Mouse (Mus musculus) heart, adult 11 months (tissue): ENCODE results near the gene Elfn1.
A peak's percentile ranks its signal among the peaks of the same experiment; 100 is the strongest.

ENCODE experiments used
- DNase-seq: peaks from one replicate; pipeline ENCODE4 v3.0.0; 2022

Elfn1 gene

DNA sequence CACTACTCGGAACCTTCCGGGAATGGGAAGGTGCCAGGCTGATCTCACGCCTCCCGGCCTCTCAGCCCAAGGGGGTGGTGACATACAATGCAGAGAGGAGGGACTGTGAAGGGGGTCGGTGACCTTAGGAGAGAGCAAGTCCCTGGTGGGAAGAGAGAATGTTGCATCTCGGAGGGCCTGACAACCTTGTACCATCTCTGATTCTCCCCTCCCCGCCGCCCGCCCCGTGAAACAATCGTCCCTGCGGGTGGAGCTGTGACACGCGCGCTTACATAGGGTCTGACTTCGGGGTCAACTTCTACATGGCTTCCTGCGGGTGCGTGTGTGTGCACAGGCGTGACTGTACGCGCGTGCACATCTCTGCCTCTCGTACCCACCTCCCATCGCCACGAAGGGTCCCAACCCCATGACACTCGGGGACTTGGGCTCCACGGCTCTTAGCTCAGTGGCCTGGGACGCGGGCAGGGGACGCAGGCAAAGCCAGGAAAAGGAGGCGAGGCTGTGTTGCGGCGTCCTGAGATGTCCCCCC is at the start of gene Elfn1:
TSS of gene Elfn1 (plus strand) at position 230 of the 529 bp plus-strand sequence.
- peak; percentile 88 for DNase-seq

DNA sequence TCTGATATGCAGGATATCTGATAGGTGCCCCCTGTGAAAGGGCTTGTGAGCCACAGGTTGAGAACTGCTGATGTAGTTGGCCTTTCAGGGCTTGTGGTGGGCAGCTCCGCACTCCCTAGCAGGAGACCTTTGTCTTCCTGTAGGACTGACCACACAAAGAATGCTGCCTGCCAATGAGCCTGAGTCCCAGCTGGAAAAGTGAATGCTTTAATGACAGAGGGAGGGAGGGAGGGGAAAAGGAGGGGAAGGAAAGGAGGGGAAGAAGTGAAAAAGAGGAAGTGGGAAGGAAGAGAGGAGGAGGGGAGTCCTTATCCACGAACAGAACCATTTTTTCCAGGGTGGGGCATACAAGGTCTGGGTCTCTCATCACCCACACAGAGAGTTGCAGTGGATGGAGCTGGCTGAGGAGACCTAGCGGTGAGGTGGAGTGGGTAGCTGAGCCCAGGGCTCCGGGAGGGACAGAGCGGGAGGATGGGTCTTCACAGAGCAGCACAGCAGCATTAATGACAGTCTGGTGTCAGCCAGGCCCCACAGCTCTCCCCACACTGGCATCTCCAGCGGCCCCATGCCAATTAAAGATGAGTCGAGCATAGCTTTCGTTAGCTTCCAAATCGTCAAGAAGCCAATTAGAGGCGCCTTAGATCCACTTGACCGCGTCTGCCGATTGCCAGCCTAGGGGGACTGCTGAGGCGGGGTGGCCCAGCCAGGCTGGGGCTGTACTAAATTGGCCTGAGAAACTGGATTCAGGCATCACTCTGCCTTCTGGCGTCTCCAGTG is 47.2 kb upstream of the Elfn1 start:
- no peak for DNase-seq

DNA sequence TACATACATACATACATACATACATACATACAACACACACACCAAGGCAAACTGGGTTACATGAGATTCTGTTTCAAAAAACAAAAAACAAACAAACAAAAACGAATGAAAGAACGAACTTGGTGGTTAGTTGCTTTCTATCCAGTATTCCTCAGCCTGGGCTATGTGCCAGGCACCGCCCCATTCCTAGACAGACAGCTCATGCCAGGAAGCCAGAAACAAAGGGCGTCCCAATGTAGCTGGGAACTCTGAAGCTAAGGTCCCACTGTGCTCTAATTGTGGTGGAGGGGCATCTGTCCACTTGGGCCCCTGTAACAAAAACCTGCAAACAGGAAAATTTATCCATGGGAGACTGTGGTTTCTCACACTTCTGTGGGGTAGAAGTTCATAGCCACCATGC is 45.0 kb upstream of the Elfn1 start:
- DNase-seq = peak; percentile 92

DNA sequence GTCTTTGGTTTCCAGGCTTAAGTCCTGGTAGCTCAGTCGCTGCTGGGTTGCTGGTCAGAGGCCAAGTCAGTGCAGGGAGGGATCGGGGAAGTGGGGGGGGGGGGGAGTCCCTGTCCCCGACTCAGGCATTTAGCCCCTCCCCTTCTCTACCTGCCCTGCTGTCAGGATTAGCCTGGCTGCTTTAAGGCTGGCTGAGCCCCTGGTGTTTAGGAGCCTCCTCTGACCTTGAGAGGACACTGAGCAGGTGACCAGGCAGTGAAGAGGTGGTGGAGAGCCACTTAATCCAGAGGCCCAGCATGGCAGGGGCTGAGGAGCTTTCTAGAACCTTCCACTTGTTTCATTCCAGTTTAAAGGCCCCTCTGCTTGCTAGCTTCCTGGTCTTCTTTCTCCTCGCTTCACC is 36.9 kb upstream of the Elfn1 start:
- DNase-seq = no peak

DNA sequence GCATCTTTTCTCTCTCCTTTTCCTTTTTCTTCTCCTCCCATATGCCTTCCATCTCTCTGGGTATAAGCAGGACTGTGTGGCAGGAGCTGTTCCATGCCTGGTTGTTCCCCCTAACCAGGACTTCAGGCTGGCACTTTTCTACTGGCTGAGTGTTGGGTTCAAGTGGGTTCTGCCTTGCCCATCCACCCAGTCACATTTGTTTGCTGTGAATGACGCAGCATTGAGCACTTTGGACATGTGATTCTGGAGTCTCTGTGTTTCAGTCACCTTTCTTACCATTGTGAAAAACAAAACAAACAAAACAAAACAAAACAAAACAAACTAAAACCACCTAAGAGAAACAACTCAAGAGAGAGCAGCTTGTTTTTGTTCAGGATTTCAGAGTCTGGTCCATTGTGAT is 36.2 kb upstream of the Elfn1 start:
- no peak for DNase-seq

DNA sequence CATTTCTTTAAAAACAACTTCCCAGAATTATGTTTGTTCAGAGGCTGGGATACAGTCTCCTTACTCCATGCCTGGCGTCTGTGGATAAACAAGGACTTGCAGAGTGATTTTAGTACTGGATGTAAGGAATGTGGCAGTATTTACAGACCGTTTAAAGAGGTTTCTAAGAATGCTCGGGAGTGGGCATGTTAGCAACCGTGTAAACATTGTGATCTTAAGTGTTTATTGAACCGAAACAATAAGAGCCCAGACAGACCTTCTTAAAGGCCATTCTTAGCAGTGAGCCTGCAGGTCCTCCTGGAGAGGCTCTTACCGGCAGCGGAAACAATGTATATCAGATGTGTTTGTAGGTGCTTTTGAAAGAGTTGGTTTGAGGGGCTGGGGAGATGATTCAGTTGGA is 30.2 kb upstream of the Elfn1 start:
- DNase-seq = no peak

DNA sequence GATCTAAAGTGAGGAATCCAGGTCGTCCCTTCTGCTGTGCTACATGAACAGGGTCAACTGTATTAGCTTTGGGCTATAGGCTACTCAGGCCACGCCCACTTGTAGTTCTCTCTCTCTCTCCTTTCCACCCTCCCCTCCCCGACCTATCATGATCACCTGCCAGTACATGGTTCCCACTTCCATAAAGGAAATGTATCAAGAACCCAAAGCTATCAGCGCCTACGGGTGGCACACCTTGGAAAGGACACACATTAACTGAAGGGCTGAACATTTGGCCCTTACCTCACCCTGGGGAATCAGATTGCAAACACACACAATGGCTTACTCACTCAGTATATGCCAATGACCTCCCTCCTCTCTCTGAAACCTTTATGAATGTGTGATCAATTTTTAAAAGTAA is 28.0 kb upstream of the Elfn1 start:
- DNase-seq = no peak

DNA sequence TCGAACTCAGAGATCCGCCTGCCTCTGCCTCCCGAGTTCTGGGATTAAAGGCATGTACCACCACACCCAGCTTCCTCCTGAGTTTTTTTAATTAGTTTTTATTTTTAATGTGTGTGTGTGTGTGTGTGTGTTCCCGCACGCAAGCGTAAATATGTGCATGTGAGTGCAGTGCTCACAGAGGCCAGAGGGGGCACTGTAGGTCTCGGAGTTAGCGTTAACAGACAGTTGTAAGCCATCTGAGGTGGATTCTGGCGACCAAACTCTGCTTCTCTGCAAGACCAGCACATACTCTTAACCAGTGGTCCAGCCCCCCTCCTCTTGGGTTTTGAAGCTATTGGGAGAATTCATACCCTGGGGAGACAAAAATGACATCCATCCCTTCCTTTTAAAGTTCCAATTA is 26.6 kb upstream of the Elfn1 start:
- no peak for DNase-seq

DNA sequence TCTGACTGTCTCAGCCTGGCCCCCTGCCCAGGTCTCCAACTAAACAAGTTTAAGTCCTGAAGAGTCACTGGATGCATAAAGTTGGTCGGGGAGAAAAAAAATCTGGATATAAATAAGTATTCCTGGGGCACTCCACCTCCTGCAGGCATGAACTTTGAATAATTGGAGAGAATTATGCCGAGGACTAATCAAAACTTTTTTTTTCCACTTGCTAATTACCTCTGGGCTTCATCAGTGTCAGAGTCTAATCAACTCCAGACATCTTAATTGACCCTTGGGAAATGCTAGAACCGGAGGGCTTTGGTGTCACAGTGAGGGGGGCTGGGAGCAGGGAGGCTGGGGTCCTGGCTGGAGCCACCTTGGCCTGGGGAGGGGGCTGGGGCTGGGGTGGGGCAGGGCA is 19.1 kb upstream of the Elfn1 start:
- no peak for DNase-seq

DNA sequence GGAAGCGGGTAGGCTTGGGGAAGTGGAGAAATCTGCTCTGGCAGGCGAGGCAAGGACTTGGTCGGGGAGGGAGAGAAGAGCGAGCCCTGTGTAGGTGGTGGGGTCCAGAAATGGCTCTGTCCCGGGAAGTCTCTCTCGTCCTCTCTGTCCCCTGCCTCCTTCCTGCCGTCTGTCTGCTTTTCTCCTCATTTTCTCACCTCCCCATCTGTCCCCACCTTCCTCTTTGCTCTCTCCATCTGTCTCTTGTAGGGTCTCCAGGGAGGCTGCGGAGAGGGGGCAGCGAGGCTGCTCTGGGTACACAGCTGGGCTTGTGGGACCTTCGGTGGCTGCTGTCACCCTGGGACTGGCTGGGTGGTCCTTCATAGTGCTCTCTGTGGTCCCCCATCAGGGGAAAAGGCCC is 18.4 kb upstream of the Elfn1 start:
- no peak for DNase-seq

DNA sequence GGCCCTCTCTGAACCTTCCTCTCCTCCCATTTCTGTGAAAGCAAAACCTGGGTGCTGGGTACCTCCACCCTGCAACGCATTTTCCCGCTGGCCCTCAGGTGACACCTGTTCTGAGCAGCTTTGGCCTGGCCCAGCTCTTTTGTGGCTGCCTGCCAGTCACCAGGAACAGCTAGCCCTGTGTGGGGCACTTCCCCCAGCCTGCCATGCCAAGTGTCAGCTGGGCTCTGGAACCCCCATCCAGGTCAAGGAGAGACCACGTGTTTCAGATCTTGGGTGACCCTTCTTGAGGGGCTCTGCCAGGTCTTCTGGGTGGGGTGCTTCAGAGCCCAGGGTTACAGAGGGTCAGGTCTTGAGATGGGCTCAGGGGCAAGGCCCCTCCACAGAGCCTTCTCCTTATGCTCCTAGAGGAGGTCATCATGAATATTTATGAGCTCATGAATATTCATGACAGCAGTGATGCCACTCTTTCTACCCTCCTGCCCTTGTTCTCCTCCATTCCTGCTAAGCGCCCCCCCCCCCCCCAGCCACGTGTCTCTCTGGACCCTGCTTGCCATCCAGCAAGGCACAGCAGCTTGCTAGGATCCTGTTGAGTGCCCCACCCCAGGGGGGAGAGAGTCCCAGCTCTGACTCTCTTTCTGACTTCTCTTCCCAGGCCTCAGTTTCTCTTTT is 15.3 kb upstream of the Elfn1 start:
- DNase-seq = no peak

DNA sequence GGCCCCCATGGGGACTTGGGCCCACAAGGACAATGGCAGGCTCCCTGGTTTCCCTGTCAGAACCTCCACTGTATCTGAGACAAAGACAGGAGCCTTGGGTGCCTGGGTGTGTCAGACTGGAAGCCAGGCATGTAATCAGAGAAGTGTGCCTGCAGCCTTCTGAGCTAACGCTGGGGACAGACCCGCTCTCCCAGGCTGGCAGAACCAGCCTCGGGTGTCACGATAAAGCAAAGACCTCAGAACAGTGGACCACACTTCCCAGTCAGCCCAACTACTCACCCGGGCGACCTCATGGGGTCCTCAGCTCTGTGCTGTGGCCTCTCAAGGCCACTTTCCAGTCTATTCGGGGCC is 14.8 kb upstream of the Elfn1 start:
- no peak for DNase-seq

DNA sequence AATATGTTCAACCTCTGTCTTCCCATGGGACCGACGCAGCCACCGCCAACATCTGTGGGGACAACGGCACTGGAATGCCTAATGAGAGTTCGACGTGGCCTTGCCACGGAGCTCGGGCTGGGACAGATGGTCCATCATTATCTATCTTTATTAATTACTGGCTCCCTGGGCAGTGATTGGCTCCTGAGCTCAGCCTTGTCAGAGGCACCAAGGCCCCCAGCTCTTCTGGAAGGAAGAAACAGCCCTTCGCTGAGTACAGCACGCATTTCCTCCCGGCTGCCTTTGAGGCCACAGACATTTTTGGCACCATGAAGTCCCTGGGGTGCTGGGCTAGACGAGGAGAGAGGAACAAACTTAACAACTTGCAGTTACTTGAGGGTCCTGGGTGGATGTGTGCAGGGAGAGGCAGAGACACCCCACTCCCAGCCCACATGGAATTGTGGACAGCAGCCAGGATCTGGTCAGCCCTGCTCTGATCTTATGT is 13.7 kb upstream of the Elfn1 start:
- peak; percentile 98 for DNase-seq

DNA sequence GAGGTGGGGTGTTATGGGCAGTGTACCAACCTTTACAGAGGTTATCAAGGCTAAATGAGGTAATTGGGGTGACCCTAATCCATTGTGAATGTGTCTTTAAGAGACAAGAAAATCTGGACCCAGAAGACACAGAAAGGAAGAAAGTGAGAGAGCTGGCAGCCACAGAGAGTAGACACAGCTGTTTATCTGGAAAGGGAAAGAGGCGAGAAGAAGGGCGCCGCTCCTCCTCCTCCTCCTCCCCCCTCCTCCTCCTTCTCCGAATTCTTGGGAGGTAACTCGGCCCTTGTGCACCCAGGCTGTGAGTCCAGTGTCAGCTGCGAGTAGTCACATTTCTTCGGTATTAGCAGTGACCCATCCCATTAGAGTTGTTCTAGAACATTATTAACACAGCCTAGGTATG is 8.7 kb upstream of the Elfn1 start:
- no peak for DNase-seq

DNA sequence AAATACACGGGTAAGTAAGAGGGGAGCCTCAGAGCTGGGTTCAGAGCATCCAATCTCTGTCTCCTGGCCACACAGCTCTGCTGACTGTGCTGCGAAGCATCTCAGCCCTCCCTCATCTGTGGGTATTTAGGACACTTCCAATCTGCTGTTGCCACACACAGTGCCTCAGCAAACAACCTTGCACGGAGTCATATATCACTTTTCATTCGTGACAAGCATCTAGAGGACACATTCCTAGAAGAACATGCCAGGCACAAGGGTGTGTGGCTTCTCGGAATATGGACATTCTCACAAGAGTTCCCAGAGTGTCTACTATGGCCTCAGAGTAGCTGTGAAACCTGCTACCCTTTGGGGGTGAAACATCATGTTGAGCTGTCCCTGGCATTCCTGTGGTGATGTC is 2.6 kb upstream of the Elfn1 start:
- DNase-seq = no peak

DNA sequence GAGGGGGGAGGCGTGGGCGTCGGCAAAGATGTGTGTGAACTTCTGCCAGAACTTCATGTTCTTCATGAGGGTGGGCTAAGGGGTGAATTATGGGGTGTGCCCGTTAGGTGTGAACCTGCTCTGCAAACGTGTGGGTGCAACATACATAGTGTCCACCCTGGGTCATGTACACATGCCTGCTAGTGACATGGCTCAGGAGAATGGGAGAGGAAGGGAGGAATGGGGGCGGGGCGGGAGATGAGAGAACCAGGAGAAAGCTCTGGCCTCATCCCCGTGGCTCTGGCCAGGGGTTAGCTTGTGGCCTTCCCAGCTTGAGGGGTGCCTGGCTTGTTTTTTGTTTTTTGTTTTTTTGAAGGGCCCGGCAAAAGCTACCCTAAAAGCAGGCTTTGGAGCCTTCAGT is 1.2 kb upstream of the Elfn1 start:
- peak; percentile 88 for DNase-seq

DNA sequence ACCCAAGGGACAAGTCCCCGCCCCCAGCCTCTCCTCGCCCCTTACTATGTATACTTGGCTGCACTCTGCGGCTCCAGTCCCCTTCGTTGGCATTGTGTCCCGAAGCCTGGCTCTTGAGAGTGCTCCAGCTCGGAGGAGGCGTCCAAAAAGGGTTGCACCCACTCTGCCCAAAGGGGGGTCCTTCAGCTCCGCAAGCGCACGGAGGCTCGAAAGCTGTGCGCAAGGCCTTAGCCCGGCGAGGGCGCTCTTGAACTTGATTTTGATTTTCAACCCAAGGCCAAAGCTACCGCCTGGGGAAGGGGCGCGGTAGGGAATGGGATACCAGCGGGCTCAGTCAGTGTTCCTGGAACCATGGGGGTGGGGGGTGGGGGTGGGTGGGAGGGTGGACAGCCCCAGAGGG is 502 bp upstream of the Elfn1 start:
- DNase-seq = peak; percentile 88

DNA sequence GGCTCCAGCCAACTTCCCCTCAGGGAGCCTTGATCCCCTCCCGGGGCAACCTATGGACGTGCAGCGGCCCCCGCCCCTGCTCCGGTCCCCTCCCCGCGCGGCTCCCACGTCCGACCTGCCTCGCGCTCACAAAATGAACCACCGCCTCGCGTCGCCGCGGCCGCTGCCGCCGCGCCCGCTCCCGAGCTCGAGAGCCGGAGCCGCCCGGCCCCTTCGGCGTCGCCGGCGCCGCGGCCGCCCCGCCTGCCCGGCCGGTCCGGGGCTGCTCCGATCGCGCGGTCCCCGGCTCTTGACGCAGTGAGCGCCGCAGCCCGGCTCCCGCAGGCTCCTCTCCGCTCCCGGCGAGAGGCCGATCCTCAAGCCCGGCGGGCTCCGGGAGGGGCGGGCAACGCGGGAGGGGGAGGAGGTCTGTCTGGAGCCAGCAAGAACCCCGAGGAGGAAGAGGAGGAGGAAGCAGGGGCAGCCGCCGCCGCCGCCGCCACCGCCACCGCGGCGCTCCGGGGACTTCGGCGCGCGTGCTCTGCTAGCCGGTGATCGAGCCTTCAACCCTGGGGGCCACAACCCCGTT is 584 bp downstream of the Elfn1 start:
- DNase-seq = peak; percentile 88

DNA sequence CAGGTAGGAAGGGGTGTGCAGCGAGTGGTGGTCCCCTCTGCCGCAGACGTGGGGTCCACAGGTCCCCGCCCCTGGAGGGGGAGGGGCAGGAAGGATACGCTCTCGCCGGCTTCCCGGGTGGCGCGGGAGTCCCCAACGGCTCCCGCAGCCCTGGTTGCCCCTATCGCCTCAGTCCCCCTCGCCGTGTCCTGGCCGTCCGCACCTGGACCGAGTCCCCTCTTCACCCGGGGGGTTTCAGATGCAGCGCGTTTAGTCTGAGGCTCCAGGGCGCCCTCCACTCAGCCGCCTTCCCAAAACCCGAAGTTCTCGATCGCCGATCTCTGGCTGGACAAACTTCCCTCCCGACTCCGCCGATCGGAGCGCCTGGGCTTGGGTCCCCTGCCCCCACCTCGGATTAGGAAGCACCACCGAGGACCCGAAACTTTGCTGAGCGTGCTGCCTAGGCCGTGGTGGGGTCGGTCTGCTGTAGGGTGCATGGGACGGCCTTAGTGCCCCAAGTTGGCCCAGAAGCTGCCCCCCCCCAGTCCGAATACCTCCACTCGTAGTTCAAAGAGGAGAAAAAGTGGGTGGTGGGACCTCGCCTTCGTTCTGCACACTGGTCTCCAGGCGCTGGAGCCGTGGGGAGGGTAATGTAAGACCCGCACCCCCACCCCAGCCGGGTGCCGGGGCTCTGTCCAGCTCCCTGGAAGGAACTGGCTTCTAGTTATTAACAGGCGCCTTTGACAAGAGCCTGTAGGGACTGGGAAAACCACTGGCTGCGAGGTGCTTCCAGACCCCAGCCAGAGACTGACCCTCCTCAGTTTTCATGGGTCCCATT is 1.3 kb downstream of the Elfn1 start:
- peak; percentile 91 for DNase-seq

DNA sequence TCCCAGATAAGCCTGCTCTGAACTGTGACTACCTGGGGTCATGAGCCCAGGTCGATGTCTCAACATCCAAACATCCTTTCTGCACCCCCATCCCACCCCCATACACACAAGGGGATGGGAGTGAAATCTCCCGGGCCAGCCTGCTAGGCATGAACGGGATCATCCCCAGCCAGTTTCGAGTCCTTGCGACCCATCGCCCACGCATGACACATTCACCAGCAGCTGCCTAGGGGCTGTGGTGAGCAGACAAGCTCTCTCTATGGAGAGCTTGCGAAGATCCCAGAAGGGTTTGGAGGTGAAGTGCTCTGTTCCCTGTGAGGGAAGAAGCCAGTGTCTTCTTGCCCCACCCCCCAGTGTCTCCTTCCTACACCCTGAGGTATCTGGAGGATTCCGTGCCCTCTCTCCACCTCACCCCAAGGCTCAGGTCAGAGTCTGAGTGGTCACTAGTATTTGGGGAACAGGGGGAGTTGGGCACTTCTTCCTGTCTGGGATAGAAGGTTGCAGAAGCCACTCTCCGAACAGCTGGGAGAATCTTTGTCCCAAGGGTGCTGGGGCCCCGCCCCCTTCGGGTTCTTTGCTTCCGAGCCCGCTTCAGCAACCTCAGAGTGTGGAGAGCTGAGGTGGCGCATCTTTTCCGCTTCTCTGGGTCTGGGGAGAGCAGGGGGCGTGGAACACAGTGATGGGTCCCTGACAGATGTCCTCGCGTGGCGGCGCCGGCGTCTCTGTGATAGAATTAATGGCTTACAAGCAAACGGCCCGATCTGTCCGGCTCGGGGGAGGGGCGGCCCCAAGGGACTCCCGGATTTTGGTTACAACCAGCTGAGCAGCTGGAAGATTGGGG is 2.2 kb downstream of the Elfn1 start:
- peak; percentile 91 for DNase-seq

DNA sequence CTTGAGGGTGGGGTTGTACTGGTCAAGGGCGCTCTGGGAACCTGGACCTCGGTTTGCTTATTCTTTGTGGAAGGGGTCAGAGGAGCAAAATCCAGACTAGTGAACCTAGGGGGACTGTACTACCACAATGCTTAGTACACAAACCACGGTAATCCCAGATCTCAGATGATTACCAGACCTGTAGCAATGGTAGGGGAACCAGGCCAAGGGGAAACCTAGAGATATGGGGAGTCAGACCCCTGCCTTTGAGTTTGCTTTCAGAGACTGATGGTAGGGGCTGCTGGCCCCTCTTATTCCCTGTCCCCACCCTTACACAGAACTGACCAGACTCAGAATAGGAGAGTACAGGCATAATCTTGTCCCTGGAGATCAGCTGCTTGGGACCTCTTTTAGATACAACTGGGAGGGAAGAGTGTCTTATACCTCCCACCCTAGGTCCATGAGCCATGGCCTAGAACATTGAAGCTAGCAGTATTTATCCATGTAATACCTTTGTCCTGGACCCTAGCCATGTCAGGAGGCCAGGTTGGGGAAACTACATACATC is 3.1 kb downstream of the Elfn1 start:
- DNase-seq = peak; percentile 74

DNA sequence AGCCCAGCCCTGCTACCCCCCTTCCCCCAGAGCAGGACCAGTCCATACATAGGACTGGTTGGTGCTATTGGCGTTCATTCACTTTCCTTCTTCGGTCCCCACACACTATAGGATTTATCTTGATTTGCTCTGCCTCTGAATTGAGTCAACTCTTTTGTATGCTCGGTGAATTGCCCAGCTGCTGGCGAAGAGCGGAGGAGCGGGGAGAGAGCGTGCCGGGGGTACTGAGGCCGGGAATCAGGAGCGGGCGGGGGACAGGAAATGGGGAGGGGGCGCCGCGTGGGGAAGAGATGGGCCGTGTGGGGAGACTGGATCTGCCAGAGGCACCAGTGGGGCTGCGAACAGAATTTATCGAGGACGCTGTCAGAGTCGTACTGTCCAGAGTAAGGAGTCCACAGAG is 3.8 kb downstream of the Elfn1 start:
- peak; percentile 85 for DNase-seq
